Mouse (Mus musculus) midbrain, embryonic 12.5 days (tissue): ENCODE measurements around the gene Gm17542. TPM values are rescaled to one million over a fixed set of nuclear protein-coding genes. Genes with fewer than 3 reads are reported as not detected.
"Not testable (repeated sequence)": the region's sequence is repeated elsewhere in the genome, so short reads cannot be mapped to it uniquely, and the experiment has no call there.

ENCODE experiments used
- ATAC-seq: fragments of 200-750 bp; cut with Nextera tagmentation; 2 replicates; pipeline ENCODE4 v1.8.0; 2017; ENCODE audit warnings: low read depth, moderate TSS enrichment, moderate library complexity; ENCODE audit not compliant: low FRiP score
- H3K27ac ChIP-seq: fragments of 300-500 bp; sonication (generic); replicated peaks from 2 replicates; pipeline ENCODE4 v1.5.1; 2016; ENCODE audit warnings: mild to moderate bottlenecking
- H3K27me3 ChIP-seq: fragments of 300-500 bp; sonication (generic); 2 replicates; pipeline ENCODE4 v1.6.1; 2016; ENCODE audit warnings: mild to moderate bottlenecking
- H3K36me3 ChIP-seq: fragments of 300-500 bp; sonication (generic); 2 replicates; pipeline ENCODE4 v1.6.1; 2016
- H3K4me1 ChIP-seq: fragments of 300-500 bp; sonication (generic); 2 replicates; pipeline ENCODE4 v1.6.1; 2016
- H3K4me2 ChIP-seq: fragments of 300-500 bp; sonication (generic); replicated peaks from 2 replicates; pipeline ENCODE4 v1.6.1; 2016; ENCODE audit warnings: mild to moderate bottlenecking, moderate library complexity
- H3K4me3 ChIP-seq: fragments of 300-500 bp; sonication (generic); 2 replicates; pipeline ENCODE4 v1.5.1; 2016; ENCODE audit warnings: mild to moderate bottlenecking
- H3K9ac ChIP-seq: fragments of 300-500 bp; sonication (generic); replicated peaks from 2 replicates; pipeline ENCODE4 v1.6.1; 2016; ENCODE audit warnings: mild to moderate bottlenecking, moderate library complexity
- H3K9me3 ChIP-seq: fragments of 300-500 bp; sonication (generic); 2 replicates; pipeline ENCODE4 v1.6.1; 2016; ENCODE audit warnings: mild to moderate bottlenecking
- WGBS: fragments of 180-500 bp; shearing (Covaris S2); methylation state at CpG from one replicate; pipeline ENCODE4 v1.1.7; 2016; 5-methylcytosine and 5-hydroxymethylcytosine counted together
- polyA plus RNA-seq: library from polyadenylated mRNA; unstranded; fragments of >200 nt; fragmentation: Nextera tagmentation; extraction: Ambion mirVana; gene quantifications from 2 replicates; pipeline ENCODE4 v1.2.1, GENCODE M21; 2016

The Gm17542 gene
- polyA plus RNA-seq: not detected in 2 replicates

- H3K36me3 ChIP-seq, H3K9me3 ChIP-seq, H3K27ac ChIP-seq, H3K27me3 ChIP-seq, H3K4me1 ChIP-seq, H3K4me3 ChIP-seq, H3K9ac ChIP-seq, H3K4me2 ChIP-seq, ATAC-seq: not testable (repeated sequence)
These were observed at the start of gene Gm17542 for GRCm38 (mm10) chr10:58718110-58718509. Gene Gm17542, minus strand, starts transcription at chr10:58718210.

- H3K4me3 ChIP-seq: no peak overlapping the region
- no peak for ATAC-seq
- no peaks in the 10 kb centered on the region for H3K27me3 ChIP-seq
- no peak overlapping the region for H3K4me2 ChIP-seq
- no peak overlapping the region for H3K9ac ChIP-seq
- no peaks in the 10 kb centered on the region for H3K36me3 ChIP-seq
- no peaks in the 10 kb centered on the region for H3K9me3 ChIP-seq
- H3K4me1 ChIP-seq: no peaks in the 10 kb centered on the region
- H3K27ac ChIP-seq: no peak overlapping the region
These were observed 21.8 kb upstream of the Gm17542 start for GRCm38 (mm10) chr10:58739779-58740178.

GRCm38 (mm10) chr10:58738152-58738551, 20.1 kb upstream of the Gm17542 start:
- Histone ChIP-seq H3K4me2 (no peak overlapping the region), H3K4me1 (no peaks in the 10 kb centered on the region), H3K9ac (no peak overlapping the region), H3K36me3 (no peaks in the 10 kb centered on the region), H3K4me3 (no peak overlapping the region), H3K27ac (no peak overlapping the region), H3K27me3 (no peaks in the 10 kb centered on the region), H3K9me3 (no peaks in the 10 kb centered on the region)
- WGBS: 85% methylated on average over 7 of the region's 7 CpGs
- ATAC-seq: no peak

GRCm38 (mm10) chr10:58714789-58715148, 3.2 kb downstream of the Gm17542 start:
- no peaks in the 10 kb centered on the region; the same call in 1 of the 2 replicates for H3K4me1 ChIP-seq
- no peak overlapping the region for H3K27ac ChIP-seq
- WGBS: 66% methylated on average over 3 of the region's 3 CpGs
- H3K9me3 ChIP-seq: no peaks in the 10 kb centered on the region
- no peak for ATAC-seq
- H3K9ac ChIP-seq: no peak overlapping the region
- H3K27me3 ChIP-seq: no peaks in the 10 kb centered on the region
- no peaks in the 10 kb centered on the region for H3K36me3 ChIP-seq
- H3K4me2 ChIP-seq: no peak overlapping the region
- no peak overlapping the region for H3K4me3 ChIP-seq

GRCm38 (mm10) chr10:58713855-58714788, 3.9 kb downstream of the Gm17542 start:
- Histone ChIP-seq H3K4me3 (no peak overlapping the region), H3K4me2 (peak overlapping the region; percentile 14; the same call in 1 of the 2 replicates)
- WGBS: 60% methylated on average over 24 of the region's 24 CpGs

GRCm38 (mm10) chr10:58713225-58713624, 4.8 kb downstream of the Gm17542 start:
- H3K27ac ChIP-seq: no peak overlapping the region
- ATAC-seq: no peak
- no peak overlapping the region for H3K4me3 ChIP-seq
- no peaks in the 10 kb centered on the region for H3K27me3 ChIP-seq
- H3K9ac ChIP-seq: no peak overlapping the region
- no peaks in the 10 kb centered on the region for H3K9me3 ChIP-seq
- H3K36me3 ChIP-seq: no peaks in the 10 kb centered on the region
- H3K4me1 ChIP-seq: no peaks in the 10 kb centered on the region; the same call in 1 of the 2 replicates
- H3K4me2 ChIP-seq: no peak overlapping the region
- 91% methylated on average over 7 of the region's 7 CpGs for WGBS

More at GRCm38 (mm10) chr10:58713855-58714788, 3.9 kb downstream of the Gm17542 start:
- Histone ChIP-seq H3K9me3 (no peaks in the 10 kb centered on the region), H3K9ac (no peak overlapping the region), H3K27ac (no peak overlapping the region), H3K36me3 (no peaks in the 10 kb centered on the region), H3K4me1 (no peaks in the 10 kb centered on the region; the same call in 1 of the 2 replicates), H3K27me3 (no peaks in the 10 kb centered on the region)
- ATAC-seq: no peak

- no peaks in the 10 kb centered on the region for H3K9me3 ChIP-seq
- H3K27ac ChIP-seq: no peak overlapping the region
- no peak overlapping the region for H3K4me3 ChIP-seq
- H3K4me2 ChIP-seq: no peak overlapping the region
- no peaks in the 10 kb centered on the region for H3K27me3 ChIP-seq
- H3K9ac ChIP-seq: no peak overlapping the region
- ATAC-seq: no peak
- no peaks in the 10 kb centered on the region for H3K36me3 ChIP-seq
- WGBS: 88% methylated on average over 4 of the region's 4 CpGs
- no peaks in the 10 kb centered on the region; the same call in 1 of the 2 replicates for H3K4me1 ChIP-seq
These were observed 9.0 kb downstream of the Gm17542 start for GRCm38 (mm10) chr10:58709021-58709420.

GRCm38 (mm10) chr10:58700578-58700977, 17.4 kb downstream of the Gm17542 start:
- 0 out of 2 replicates have a peak, but pooled peaks cover 5% of the 10 kb centered on the region for H3K4me1 ChIP-seq
- no peaks in the 10 kb centered on the region for H3K36me3 ChIP-seq
- H3K4me3 ChIP-seq: no peak overlapping the region
- no peak overlapping the region for H3K9ac ChIP-seq
- H3K4me2 ChIP-seq: no peak overlapping the region
- no peaks in the 10 kb centered on the region for H3K27me3 ChIP-seq
- H3K27ac ChIP-seq: no peak overlapping the region
- 52% methylated on average over 6 of the region's 6 CpGs for WGBS
- H3K9me3 ChIP-seq: no peaks in the 10 kb centered on the region
- ATAC-seq: no peak

- H3K36me3 ChIP-seq: no peaks in the 10 kb centered on the region
- H3K9ac ChIP-seq: no peak overlapping the region
- ATAC-seq: no peak
- no peak overlapping the region for H3K4me2 ChIP-seq
- WGBS: 40% methylated on average over 4 of the region's 4 CpGs
- H3K4me3 ChIP-seq: no peak overlapping the region
- H3K27ac ChIP-seq: no peak overlapping the region
- 0 out of 2 replicates have a peak, but pooled peaks cover 5% of the 10 kb centered on the region for H3K4me1 ChIP-seq
- H3K27me3 ChIP-seq: no peaks in the 10 kb centered on the region
- no peaks in the 10 kb centered on the region for H3K9me3 ChIP-seq
These were observed 17.9 kb downstream of the Gm17542 start for GRCm38 (mm10) chr10:58700160-58700559.

GRCm38 (mm10) chr10:58698955-58699354, 19.1 kb downstream of the Gm17542 start:
- Histone ChIP-seq H3K4me2 (no peak overlapping the region), H3K9me3 (no peaks in the 10 kb centered on the region), H3K27ac (no peak overlapping the region), H3K4me3 (no peak overlapping the region), H3K36me3 (no peaks in the 10 kb centered on the region), H3K9ac (no peak overlapping the region), H3K27me3 (no peaks in the 10 kb centered on the region), H3K4me1 (peaks cover 5% of the 10 kb centered on the region; the same call in 1 of the 2 replicates)
- WGBS: 93% methylated on average over 4 of the region's 4 CpGs
- ATAC-seq: no peak

- ATAC-seq: no peak
- no peaks in the 10 kb centered on the region for H3K9me3 ChIP-seq
- no peak overlapping the region for H3K27ac ChIP-seq
- H3K36me3 ChIP-seq: no peaks in the 10 kb centered on the region
- WGBS: 87% methylated on average over 6 of the region's 7 CpGs
- H3K4me3 ChIP-seq: no peak overlapping the region
- H3K4me2 ChIP-seq: no peak overlapping the region
- no peak overlapping the region for H3K9ac ChIP-seq
- no peaks in the 10 kb centered on the region; the same call in 1 of the 2 replicates for H3K4me1 ChIP-seq
- no peaks in the 10 kb centered on the region for H3K27me3 ChIP-seq
These were observed 27.0 kb downstream of the Gm17542 start for GRCm38 (mm10) chr10:58691051-58691450.

GRCm38 (mm10) chr10:58679298-58679697, 38.7 kb downstream of the Gm17542 start:
- no peak overlapping the region for H3K4me3 ChIP-seq
- ATAC-seq: no peak
- no peak overlapping the region for H3K27ac ChIP-seq
- no peak overlapping the region for H3K9ac ChIP-seq
- 0 out of 2 replicates have a peak, but pooled peaks cover 4% of the 10 kb centered on the region for H3K4me1 ChIP-seq
- 93% methylated on average over 6 of the region's 6 CpGs for WGBS
- H3K36me3 ChIP-seq: no peaks in the 10 kb centered on the region
- peaks cover 15% of the 10 kb centered on the region; the same call in 1 of the 2 replicates for H3K27me3 ChIP-seq
- H3K4me2 ChIP-seq: no peak overlapping the region
- no peaks in the 10 kb centered on the region for H3K9me3 ChIP-seq
